Mouse (Mus musculus): Measurements from ENCODE around the gene Gstm6. TPM values are rescaled to one million over a fixed set of nuclear protein-coding genes. Genes with fewer than 3 reads are reported as not detected.
A peak's percentile ranks its signal among the peaks of the same experiment; 100 is the strongest.

Gene Gstm6
- polyA plus RNA-seq, 1 experiment from 2014 or later: 11.3 TPM

DNA sequence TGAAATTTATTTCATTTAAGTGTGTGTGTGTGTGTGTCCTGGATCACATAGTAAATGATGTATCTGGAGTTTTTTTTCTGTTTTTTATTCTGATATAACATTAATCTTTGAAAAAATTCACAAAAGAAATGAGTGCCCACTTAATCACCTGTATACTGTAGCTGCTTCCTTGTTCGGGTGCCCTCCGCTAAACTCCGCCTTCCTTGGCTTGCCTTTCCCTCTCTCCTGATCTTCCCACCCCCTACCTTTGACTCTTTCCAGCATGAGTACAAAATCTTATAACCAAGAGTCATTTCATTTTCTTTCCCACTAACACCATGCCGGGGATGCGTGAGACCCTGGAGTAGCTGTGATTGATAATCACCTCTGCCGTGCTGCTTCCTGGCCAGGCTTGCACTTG, 11.4 kb downstream of the Gstm6 start:
- Histone ChIP-seq H3K9me3 (ENCODE audit: control insufficient read depth, low read length) (no peaks in the 10 kb centered on the region), H3K36me3 (ENCODE audit: control insufficient read depth, insufficient read depth, low read length) (no peaks in the 10 kb centered on the region), H3K4me1 (ENCODE audit: control insufficient read depth, insufficient read depth, low read length) (peaks cover 5% of the 10 kb centered on the region), H3K27ac (ENCODE audit: low read depth, low read length) (no peak overlapping the region), H3K4me3 (ENCODE audit: low read depth, low read length) (no peak overlapping the region), H3K9ac (ENCODE audit: low read length) (no peak overlapping the region), H3K27me3 (ENCODE audit: control insufficient read depth, insufficient read depth, low read length) (no peaks in the 10 kb centered on the region), H3K4me2 (no peak overlapping the region)
- DNase-seq (ENCODE audit: low spot score, missing footprints) (no peak), ATAC-seq (ENCODE audit: low FRiP score) (0 out of 2 replicates have a peak, but pooled peaks have one; percentile 31)
- 88% methylated on average over 6 of the region's 6 CpGs for WGBS

- H3K4me1 ChIP-seq (ENCODE audit: control insufficient read depth, insufficient read depth, low read length): peaks cover 5% of the 10 kb centered on the region
- ATAC-seq (ENCODE audit: low FRiP score) (peak; percentile 99), DNase-seq (ENCODE audit: low spot score, missing footprints) (peak; percentile 100)
- peak within 1 kb of the TSS; percentile 45 for H3K27ac ChIP-seq (ENCODE audit: low read depth, low read length)
- peak within 1 kb of the TSS; percentile 40 for H3K4me2 ChIP-seq
- H3K36me3 ChIP-seq (ENCODE audit: control insufficient read depth, insufficient read depth, low read length): no peaks in the 10 kb centered on the region
- no peaks in the 10 kb centered on the region for H3K27me3 ChIP-seq (ENCODE audit: control insufficient read depth, insufficient read depth, low read length)
- peak within 1 kb of the TSS; percentile 34 for H3K9ac ChIP-seq (ENCODE audit: low read length)
- H3K4me3 ChIP-seq (ENCODE audit: low read depth, low read length): peak within 1 kb of the TSS; percentile 2; the same call in 1 of the 2 replicates
- no peaks in the 10 kb centered on the region for H3K9me3 ChIP-seq (ENCODE audit: control insufficient read depth, low read length)
- WGBS: 4% methylated on average over 10 of the region's 10 CpGs
These were observed 11.9 kb downstream of the Gstm6 start, which contains the start of gene Gstm7 for GRCm38 (mm10) chr3:107931670-107932069. Gene Gstm7, minus strand, starts transcription at chr3:107931817.

DNA sequence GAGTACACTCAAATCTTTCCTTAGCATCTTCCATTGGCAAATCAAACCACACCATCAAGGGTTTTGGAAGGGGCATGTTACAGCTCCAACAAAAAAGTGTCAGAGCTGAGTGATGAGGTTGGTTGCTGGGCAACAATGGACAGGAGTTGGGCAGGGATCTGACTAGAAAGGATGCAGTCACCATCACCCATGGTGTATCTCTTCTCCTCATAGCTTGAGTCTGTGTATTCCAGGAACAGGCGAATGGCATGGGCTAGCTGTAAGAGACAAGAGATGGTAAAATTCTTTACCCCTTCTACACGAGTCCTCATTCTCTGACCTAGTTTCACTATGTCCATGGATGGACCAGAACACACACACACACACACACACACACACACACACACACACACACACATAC, 12.4 kb downstream of the Gstm6 start:
- 69% methylated on average over 2 of the region's 2 CpGs for WGBS
- H3K4me2 ChIP-seq: peak overlapping the region; percentile 40

DNA sequence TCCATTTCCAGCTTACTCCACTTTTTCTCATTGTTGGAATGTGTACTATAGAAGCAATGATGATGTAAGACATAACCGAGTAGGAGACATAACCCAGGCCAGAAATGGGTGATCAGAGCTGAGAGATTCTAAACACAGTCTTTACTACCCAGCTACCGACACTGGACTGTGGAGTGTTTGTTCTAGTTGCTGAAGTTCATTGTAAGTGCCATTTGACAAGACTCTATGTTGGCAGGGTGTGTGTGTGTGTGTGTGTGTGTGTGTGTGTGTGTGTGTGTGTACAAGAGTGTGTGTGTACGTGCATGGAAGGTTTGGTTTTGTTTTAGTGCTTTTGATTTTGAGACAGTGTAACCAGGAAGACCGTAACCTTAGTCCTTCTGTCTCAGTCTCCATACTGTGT, 13.8 kb downstream of the Gstm6 start:
- ATAC-seq (ENCODE audit: low FRiP score): no peak
- no peaks in the 10 kb centered on the region for H3K36me3 ChIP-seq (ENCODE audit: control insufficient read depth, insufficient read depth, low read length)

More for the DNA sequence above, 12.4 kb downstream of the Gstm6 start:
- ATAC-seq (ENCODE audit: low FRiP score) (no peak), DNase-seq (ENCODE audit: low spot score, missing footprints) (no peak)
- H3K36me3 ChIP-seq (ENCODE audit: control insufficient read depth, insufficient read depth, low read length): no peaks in the 10 kb centered on the region
- no peaks in the 10 kb centered on the region for H3K27me3 ChIP-seq (ENCODE audit: control insufficient read depth, insufficient read depth, low read length)
- peak overlapping the region; percentile 45 for H3K27ac ChIP-seq (ENCODE audit: low read depth, low read length)
- H3K4me3 ChIP-seq (ENCODE audit: low read depth, low read length): peak overlapping the region; percentile 2; the same call in 1 of the 2 replicates
- H3K9me3 ChIP-seq (ENCODE audit: control insufficient read depth, low read length): no peaks in the 10 kb centered on the region
- peaks cover 5% of the 10 kb centered on the region for H3K4me1 ChIP-seq (ENCODE audit: control insufficient read depth, insufficient read depth, low read length)
- peak overlapping the region; percentile 34 for H3K9ac ChIP-seq (ENCODE audit: low read length)

GRCm38 (mm10) chr3:107929243-107929642, 14.3 kb downstream of the Gstm6 start:
- Histone ChIP-seq H3K4me2 (no peak overlapping the region), H3K36me3 (ENCODE audit: control insufficient read depth, insufficient read depth, low read length) (no peaks in the 10 kb centered on the region), H3K4me1 (ENCODE audit: control insufficient read depth, insufficient read depth, low read length) (peaks cover 5% of the 10 kb centered on the region), H3K27me3 (ENCODE audit: control insufficient read depth, insufficient read depth, low read length) (no peaks in the 10 kb centered on the region), H3K27ac (ENCODE audit: low read depth, low read length) (no peak overlapping the region), H3K9ac (ENCODE audit: low read length) (no peak overlapping the region), H3K4me3 (ENCODE audit: low read depth, low read length) (no peak overlapping the region), H3K9me3 (ENCODE audit: control insufficient read depth, low read length) (no peaks in the 10 kb centered on the region)
- WGBS: 83% methylated on average over 4 of the region's 4 CpGs
- ATAC-seq (ENCODE audit: low FRiP score): no peak
- DNase-seq (ENCODE audit: low spot score, missing footprints): no peak

More for the DNA sequence above, 13.8 kb downstream of the Gstm6 start:
- Histone ChIP-seq H3K9ac (ENCODE audit: low read length) (no peak overlapping the region), H3K4me2 (no peak overlapping the region), H3K9me3 (ENCODE audit: control insufficient read depth, low read length) (no peaks in the 10 kb centered on the region), H3K4me3 (ENCODE audit: low read depth, low read length) (no peak overlapping the region), H3K4me1 (ENCODE audit: control insufficient read depth, insufficient read depth, low read length) (peaks cover 5% of the 10 kb centered on the region), H3K27me3 (ENCODE audit: control insufficient read depth, insufficient read depth, low read length) (no peaks in the 10 kb centered on the region), H3K27ac (ENCODE audit: low read depth, low read length) (no peak overlapping the region)
- 90% methylated on average over 4 of the region's 4 CpGs for WGBS
- no peak for DNase-seq (ENCODE audit: low spot score, missing footprints)

DNA sequence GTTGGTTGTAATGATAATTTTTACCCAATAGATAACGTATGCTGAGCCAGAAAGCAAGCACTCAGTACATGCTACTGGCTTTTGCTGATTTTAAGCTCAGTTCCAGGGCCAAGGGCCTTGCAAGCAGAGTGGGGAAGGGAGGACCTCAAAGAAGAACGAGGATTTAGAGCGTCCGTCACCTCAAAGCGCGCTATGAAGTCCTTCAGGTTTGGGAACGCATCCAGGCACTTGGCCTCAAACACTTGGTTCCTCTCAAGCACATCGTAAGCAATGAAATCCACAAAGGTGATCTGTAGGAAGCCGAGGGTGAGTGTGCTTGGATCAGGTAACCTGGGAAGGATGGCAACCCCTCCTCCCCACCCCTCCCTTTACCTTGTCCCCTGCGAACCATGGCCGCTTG, 14.9 kb downstream of the Gstm6 start:
- Histone ChIP-seq H3K27ac (ENCODE audit: low read depth, low read length) (no peak overlapping the region), H3K4me1 (ENCODE audit: control insufficient read depth, insufficient read depth, low read length) (peaks cover 5% of the 10 kb centered on the region), H3K9ac (ENCODE audit: low read length) (no peak overlapping the region), H3K9me3 (ENCODE audit: control insufficient read depth, low read length) (no peaks in the 10 kb centered on the region), H3K4me3 (ENCODE audit: low read depth, low read length) (no peak overlapping the region), H3K27me3 (ENCODE audit: control insufficient read depth, insufficient read depth, low read length) (no peaks in the 10 kb centered on the region), H3K4me2 (no peak overlapping the region), H3K36me3 (ENCODE audit: control insufficient read depth, insufficient read depth, low read length) (no peaks in the 10 kb centered on the region)
- ATAC-seq (ENCODE audit: low FRiP score): no peak
- DNase-seq (ENCODE audit: low spot score, missing footprints): no peak
- WGBS: 84% methylated on average over 11 of the region's 11 CpGs

- WGBS: 76% methylated on average over 3 of the region's 3 CpGs
- Histone ChIP-seq H3K9ac (ENCODE audit: low read length) (no peak overlapping the region), H3K9me3 (ENCODE audit: control insufficient read depth, low read length) (no peaks in the 10 kb centered on the region), H3K4me2 (no peak overlapping the region), H3K4me1 (ENCODE audit: control insufficient read depth, insufficient read depth, low read length) (peaks cover 5% of the 10 kb centered on the region), H3K36me3 (ENCODE audit: control insufficient read depth, insufficient read depth, low read length) (no peaks in the 10 kb centered on the region), H3K4me3 (ENCODE audit: low read depth, low read length) (no peak overlapping the region), H3K27me3 (ENCODE audit: control insufficient read depth, insufficient read depth, low read length) (no peaks in the 10 kb centered on the region), H3K27ac (ENCODE audit: low read depth, low read length) (no peak overlapping the region)
- ATAC-seq (ENCODE audit: low FRiP score) (no peak), DNase-seq (ENCODE audit: low spot score, missing footprints) (no peak)
These were observed 15.7 kb downstream of the Gstm6 start for GRCm38 (mm10) chr3:107927841-107928240.

GRCm38 (mm10) chr3:107925335-107925734, 18.2 kb downstream of the Gstm6 start:
- Histone ChIP-seq H3K4me2 (no peak overlapping the region), H3K9ac (ENCODE audit: low read length) (no peak overlapping the region), H3K27me3 (ENCODE audit: control insufficient read depth, insufficient read depth, low read length) (no peaks in the 10 kb centered on the region), H3K4me3 (ENCODE audit: low read depth, low read length) (no peak overlapping the region), H3K36me3 (ENCODE audit: control insufficient read depth, insufficient read depth, low read length) (no peaks in the 10 kb centered on the region), H3K9me3 (ENCODE audit: control insufficient read depth, low read length) (no peaks in the 10 kb centered on the region), H3K27ac (ENCODE audit: low read depth, low read length) (no peak overlapping the region), H3K4me1 (ENCODE audit: control insufficient read depth, insufficient read depth, low read length) (no peaks in the 10 kb centered on the region)
- WGBS: 89% methylated on average over 3 of the region's 3 CpGs
- no peak for DNase-seq (ENCODE audit: low spot score, missing footprints)
- no peak for ATAC-seq (ENCODE audit: low FRiP score)

DNA sequence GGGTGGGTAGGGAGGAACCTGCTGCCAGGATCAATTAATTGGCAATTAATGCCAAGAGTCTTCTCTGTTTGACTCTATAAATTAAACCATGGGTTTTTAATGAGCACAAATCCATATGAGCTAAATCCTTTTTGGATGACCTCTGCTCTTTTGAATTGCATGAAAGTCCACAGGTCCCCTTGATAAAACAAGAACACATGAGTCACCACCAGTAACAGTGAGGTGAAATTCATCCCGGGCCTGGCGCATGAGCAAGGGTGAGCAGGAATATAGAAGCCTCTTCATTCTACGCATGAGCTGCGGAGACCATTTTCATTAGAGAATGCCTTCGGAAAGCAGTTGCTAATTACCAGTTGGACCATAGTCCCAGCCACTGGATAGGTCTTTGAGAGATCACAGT, 23.2 kb downstream of the Gstm6 start:
- Histone ChIP-seq H3K4me2 (no peak overlapping the region), H3K9ac (ENCODE audit: low read length) (no peak overlapping the region), H3K27ac (ENCODE audit: low read depth, low read length) (no peak overlapping the region), H3K36me3 (ENCODE audit: control insufficient read depth, insufficient read depth, low read length) (no peaks in the 10 kb centered on the region), H3K4me3 (ENCODE audit: low read depth, low read length) (no peak overlapping the region), H3K4me1 (ENCODE audit: control insufficient read depth, insufficient read depth, low read length) (no peaks in the 10 kb centered on the region), H3K27me3 (ENCODE audit: control insufficient read depth, insufficient read depth, low read length) (no peaks in the 10 kb centered on the region), H3K9me3 (ENCODE audit: control insufficient read depth, low read length) (no peaks in the 10 kb centered on the region)
- DNase-seq (ENCODE audit: low spot score, missing footprints): no peak
- no peak for ATAC-seq (ENCODE audit: low FRiP score)
- 95% methylated on average over 5 of the region's 5 CpGs for WGBS
